Mouse (Mus musculus) cerebellum, postnatal 25 days (tissue): ENCODE data around the gene Brinp3.

Source experiments
- DNase-seq, 2 experiments: peaks; one replicate each; pipeline ENCODE4 v3.0.0; 2021; ENCODE audit warnings: mixed read lengths in 2 of 2

The Brinp3 gene

GRCm38 (mm10) chr1:146494681-146495331, at the start of gene Brinp3:
TSS of gene Brinp3 (plus strand) at chr1:146494760.
- peak; percentile 65 to 76 for DNase-seq

GRCm38 (mm10) chr1:146494221-146494620, 339 bp upstream of the Brinp3 start:
- DNase-seq, result peak; percentile 42 to 71

GRCm38 (mm10) chr1:146495386-146495785, 826 bp downstream of the Brinp3 start:
- DNase-seq, result peak in 1 of 2 experiments; percentile 54

- peak; percentile 85 to 88 for DNase-seq
Observed at GRCm38 (mm10) chr1:146497381-146498081, 3.0 kb downstream of the Brinp3 start.

GRCm38 (mm10) chr1:146498085-146498779, 3.7 kb downstream of the Brinp3 start:
- peak; percentile 73 to 76 for DNase-seq

- DNase-seq, result no peak
Observed at GRCm38 (mm10) chr1:146498780-146499114, 4.2 kb downstream of the Brinp3 start.

- no peak for DNase-seq
Observed at GRCm38 (mm10) chr1:146515377-146515776, 20.8 kb downstream of the Brinp3 start.

GRCm38 (mm10) chr1:146523727-146524573, 29.4 kb downstream of the Brinp3 start:
- DNase-seq, result peak in 1 of 2 experiments; percentile 25

- DNase-seq, result no peak
Observed at GRCm38 (mm10) chr1:146528572-146528971, 34.0 kb downstream of the Brinp3 start.

- DNase-seq, result peak in 1 of 2 experiments; percentile 14
Observed at GRCm38 (mm10) chr1:146546847-146547428, 52.4 kb downstream of the Brinp3 start.

GRCm38 (mm10) chr1:146556982-146557381, 62.4 kb downstream of the Brinp3 start:
- DNase-seq, result no peak

GRCm38 (mm10) chr1:146562144-146562543, 67.6 kb downstream of the Brinp3 start:
- no peak for DNase-seq

- DNase-seq, result peak in 1 of 2 experiments; percentile 8
Observed at GRCm38 (mm10) chr1:146584181-146584580, 89.6 kb downstream of the Brinp3 start.

- DNase-seq, result no peak
Observed at GRCm38 (mm10) chr1:146632895-146633294, 138.3 kb downstream of the Brinp3 start.

- DNase-seq, result peak; percentile 25 to 67
Observed at GRCm38 (mm10) chr1:146657214-146657613, 162.7 kb downstream of the Brinp3 start.

- peak in 1 of 2 experiments; percentile 34 for DNase-seq
Observed at GRCm38 (mm10) chr1:146700724-146701123, 206.2 kb downstream of the Brinp3 start.

- no peak for DNase-seq
Observed at GRCm38 (mm10) chr1:146719556-146719955, 225.0 kb downstream of the Brinp3 start.

GRCm38 (mm10) chr1:146724784-146725513, 230.4 kb downstream of the Brinp3 start:
- DNase-seq, result peak; percentile 21 to 37

- no peak for DNase-seq
Observed at GRCm38 (mm10) chr1:146751066-146751465, 256.5 kb downstream of the Brinp3 start.

GRCm38 (mm10) chr1:146783259-146783658, 288.7 kb downstream of the Brinp3 start:
- DNase-seq, result no peak

- no peak for DNase-seq
Observed at GRCm38 (mm10) chr1:146787236-146787635, 292.7 kb downstream of the Brinp3 start.

- peak in 1 of 2 experiments; percentile 48 for DNase-seq
Observed at GRCm38 (mm10) chr1:146792826-146793225, 298.3 kb downstream of the Brinp3 start.
